Mouse (Mus musculus) liver, adult 2 months (tissue): ENCODE results near the gene Gm2075. TPM values are rescaled to one million over a fixed set of nuclear protein-coding genes. Genes with fewer than 3 reads are reported as not detected.

Experiments used
- polyA plus RNA-seq: library from polyadenylated mRNA; depleted of rRNA; stranded (reverse); fragments of >200 nt; gene quantifications from 2 replicates; pipeline ENCODE4 v1.2.3, GENCODE M21; 2012; rRNA removed
- total RNA-seq: library from RNA; depleted of rRNA; stranded (reverse); fragments of >200 nt; gene quantifications from 2 replicates; pipeline ENCODE4 v1.2.3, GENCODE M21; 2014; rRNA removed

Gene Gm2075
- total and polyA plus RNA-seq, 2 experiments, result not detected

Other genes with a start within 250 kb of the Gm2075 start
- gene Gm21319, start 236.1 kb upstream of the Gm2075 start, total RNA-seq, result not detected in 2 replicates
- gene Gm21319, start 236.1 kb upstream of the Gm2075 start, polyA plus RNA-seq, result not detected in 2 replicates
- not detected in 2 replicates for gene Gm21936, start 216.3 kb upstream of the Gm2075 start, total RNA-seq
- gene Gm21936, start 216.3 kb upstream of the Gm2075 start, polyA plus RNA-seq, result not detected in 2 replicates
- gene BB287469, start 195.3 kb upstream of the Gm2075 start, total RNA-seq, result not detected in 2 replicates
- gene BB287469, start 195.3 kb upstream of the Gm2075 start, polyA plus RNA-seq, result not detected in 2 replicates
- gene Gm2001, start 169.5 kb upstream of the Gm2075 start, total RNA-seq, result not detected in 2 replicates
- gene Gm2001, start 169.5 kb upstream of the Gm2075 start, polyA plus RNA-seq, result not detected in 2 replicates
- not detected in 2 replicates for gene Gm2016, start 137.8 kb upstream of the Gm2075 start, total RNA-seq
- not detected in 2 replicates for gene Gm2016, start 137.8 kb upstream of the Gm2075 start, polyA plus RNA-seq
- not detected in 2 replicates for gene Gm2022, start 116.5 kb upstream of the Gm2075 start, total RNA-seq
- gene Gm2022, start 116.5 kb upstream of the Gm2075 start, polyA plus RNA-seq, result not detected in 2 replicates
- not detected in 2 replicates for gene Gm2035, start 92.0 kb upstream of the Gm2075 start, total RNA-seq
- not detected in 2 replicates for gene Gm2035, start 92.0 kb upstream of the Gm2075 start, polyA plus RNA-seq
- not detected in 2 replicates for gene Gm2042, start 57.8 kb upstream of the Gm2075 start, total RNA-seq
- not detected in 2 replicates for gene Gm2042, start 57.8 kb upstream of the Gm2075 start, polyA plus RNA-seq
- not detected in 2 replicates for gene Gm6803, start 6.9 kb downstream of the Gm2075 start, total RNA-seq
- not detected in 2 replicates for gene Gm6803, start 6.9 kb downstream of the Gm2075 start, polyA plus RNA-seq
- gene Gm2056, start 15.2 kb downstream of the Gm2075 start, total RNA-seq, result not detected in 2 replicates
- not detected in 2 replicates for gene Gm2056, start 15.2 kb downstream of the Gm2075 start, polyA plus RNA-seq
- not detected in 2 replicates for gene Gm16368, start 71.8 kb downstream of the Gm2075 start, total RNA-seq
- not detected in 2 replicates for gene Gm16368, start 71.8 kb downstream of the Gm2075 start, polyA plus RNA-seq
- not detected in 2 replicates for gene Gm10436, start 170.3 kb downstream of the Gm2075 start, total RNA-seq
- not detected in 2 replicates for gene Gm10436, start 170.3 kb downstream of the Gm2075 start, polyA plus RNA-seq
- gene Gm8332, start 238.3 kb downstream of the Gm2075 start, total RNA-seq, result not detected in 2 replicates
- not detected in 2 replicates for gene Gm8332, start 238.3 kb downstream of the Gm2075 start, polyA plus RNA-seq